ENCODE assay signal across 9 mouse cellular contexts in the genomic region with DNA sequence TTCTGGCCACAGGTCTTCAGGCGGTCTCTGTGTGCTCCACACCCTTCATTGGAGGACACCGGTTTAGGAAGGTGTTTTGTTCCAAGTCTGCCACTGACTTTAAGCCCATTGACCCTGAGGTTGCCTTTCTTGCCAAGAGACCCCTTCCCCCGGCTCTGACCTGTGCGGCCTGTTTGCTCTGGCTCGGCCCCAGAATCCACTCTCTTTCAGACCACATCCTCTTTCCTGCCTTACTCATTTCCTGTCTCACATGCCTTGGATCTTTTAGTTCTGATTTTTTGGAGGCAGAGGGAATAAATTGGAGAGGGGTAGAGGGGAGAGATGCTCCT. TPM values are rescaled to one million over a fixed set of nuclear protein-coding genes. Genes with fewer than 3 reads are reported as not detected.
DNase-seq lines count a peak whose midpoint lies in the region; ATAC-seq and TF ChIP-seq lines count a peak whose summit lies in the region.
"Had no signal": no experiment of that assay in that cellular context is flagged by ENCODE, and none has a peak within 500 bp of the region (broad histone marks: within the 10 kb centered on the region; RNA-seq: fewer than 3 reads in every experiment).

No protein-coding gene starts in this region.

- TF ChIP-seq POLR2A in olfactory bulb, adult 2 months (IDR thresholded peaks at IDR 0.05; ENCODE audit: insufficient read depth, low read depth, low read length): no peak

- H3K4me3 ChIP-seq in embryonic facial prominence, embryonic 15.5 days (replicated peaks): peak overlapping the region; percentile 90
- H3K4me3 ChIP-seq in hindbrain, embryonic 16.5 days (ENCODE audit: low read length): peak overlapping the region; percentile 87
- peak overlapping the region; percentile 75 for H3K4me3 ChIP-seq in liver, postnatal 0 days (ENCODE audit: low read depth, low read length)
- H3K4me3 ChIP-seq in olfactory bulb, adult 2 months (ENCODE audit: insufficient read depth, low read depth, low read length): peak overlapping the region; percentile 47

- WGBS in embryonic facial prominence, embryonic 15.5 days: 10% methylated on average over 5 of the region's 5 CpGs
- WGBS in hindbrain, embryonic 16.5 days: 12% methylated on average over 5 of the region's 5 CpGs
- WGBS in liver, postnatal 0 days (ENCODE audit: insufficient replicate concordance): 16% methylated on average over 5 of the region's 5 CpGs
- 10% methylated on average over 5 of the region's 5 CpGs for WGBS in olfactory bulb, adult 2 months

- H3K4me2 ChIP-seq in embryonic facial prominence, embryonic 15.5 days (replicated peaks): peak overlapping the region; percentile 63
- peak overlapping the region; percentile 63 for H3K4me2 ChIP-seq in hindbrain, embryonic 16.5 days (ENCODE audit: low read length)
- H3K4me2 ChIP-seq in liver, postnatal 0 days (ENCODE audit: low read depth, low read length): peak overlapping the region; percentile 72

- TF ChIP-seq EP300 in liver, postnatal 0 days (IDR thresholded peaks at IDR 0.05; ENCODE audit: low read depth): no peak

- peak overlapping the region; percentile 95 for H3K9ac ChIP-seq in embryonic facial prominence, embryonic 15.5 days
- peak overlapping the region; percentile 98 for H3K9ac ChIP-seq in hindbrain, embryonic 16.5 days (ENCODE audit: low read depth, low read length)
- peak overlapping the region; percentile 47; the same call in 1 of the 2 replicates for H3K9ac ChIP-seq in liver, postnatal 0 days (replicated peaks)

- H3K4me1 ChIP-seq in embryonic facial prominence, embryonic 15.5 days: peaks cover 56% of the 10 kb centered on the region
- H3K4me1 ChIP-seq in hindbrain, embryonic 16.5 days (ENCODE audit: control insufficient read depth, insufficient read depth, low read depth, low read length): peaks cover 61% of the 10 kb centered on the region
- peaks cover 46% of the 10 kb centered on the region for H3K4me1 ChIP-seq in liver, postnatal 0 days (ENCODE audit: insufficient read depth)
- H3K4me1 ChIP-seq in olfactory bulb, adult 2 months (ENCODE audit: control insufficient read depth, insufficient read depth, low read length): peaks cover 27% of the 10 kb centered on the region

- ATAC-seq in embryonic facial prominence, embryonic 15.5 days (ENCODE audit: insufficient number of reproducible peaks, low FRiP score, low TSS enrichment, low read depth): no peak
- no peak for ATAC-seq in hindbrain, embryonic 16.5 days
- ATAC-seq in liver, postnatal 0 days: peak; percentile 6; the same call in 1 of the 2 replicates
- ATAC-seq in megakaryocyte-erythroid progenitor cell, adult 5-6 weeks (replicated peaks; ENCODE audit: low FRiP score, low TSS enrichment, poor library complexity, severe bottlenecking): no peak

- peak; percentile 61 for DNase-seq in adrenal gland, postnatal 14 days
- DNase-seq in adrenal gland, adult 8-10 months: no peak
- peak; percentile 61 for DNase-seq in liver, postnatal 0 days
- DNase-seq in frontal cortex, postnatal 25 days (ENCODE audit: low spot score in 2 of 2): no peak

- peak overlapping the region; percentile 36 for H3K27ac ChIP-seq in embryonic facial prominence, embryonic 15.5 days (replicated peaks)
- peak overlapping the region; percentile 58 for H3K27ac ChIP-seq in hindbrain, embryonic 16.5 days (ENCODE audit: low read depth, low read length)
- H3K27ac ChIP-seq in liver, postnatal 0 days (ENCODE audit: low read depth): peak overlapping the region; percentile 87
- H3K27ac ChIP-seq in olfactory bulb, adult 2 months (ENCODE audit: insufficient read depth, low read depth, low read length): peak overlapping the region; percentile 41

- H3K9me3 ChIP-seq in embryonic facial prominence, embryonic 15.5 days (replicated peaks): no peaks in the 10 kb centered on the region
- H3K9me3 ChIP-seq in hindbrain, embryonic 16.5 days (ENCODE audit: control insufficient read depth, low read length): no peaks in the 10 kb centered on the region
- H3K9me3 ChIP-seq in liver, postnatal 0 days (ENCODE audit: low read length): no peaks in the 10 kb centered on the region

- H3K36me3 ChIP-seq in embryonic facial prominence, embryonic 15.5 days: peaks cover 3% of the 10 kb centered on the region; the same call in 1 of the 2 replicates
- H3K36me3 ChIP-seq in hindbrain, embryonic 16.5 days (ENCODE audit: control insufficient read depth, insufficient read depth, low read length): peaks cover 4% of the 10 kb centered on the region; the same call in 1 of the 2 replicates
- no peaks in the 10 kb centered on the region; the same call in 1 of the 2 replicates for H3K36me3 ChIP-seq in liver, postnatal 0 days (replicated peaks; ENCODE audit: insufficient read depth, low read length)

- TF ChIP-seq CTCF in liver, postnatal 0 days (IDR thresholded peaks at IDR 0.05; ENCODE audit: low read depth): no peak
- no peak for TF ChIP-seq CTCF in olfactory bulb, adult 2 months (IDR thresholded peaks at IDR 0.05; ENCODE audit: insufficient read depth, low read depth, low read length)

- no peaks in the 10 kb centered on the region for H3K27me3 ChIP-seq in embryonic facial prominence, embryonic 15.5 days
- no peaks in the 10 kb centered on the region for H3K27me3 ChIP-seq in hindbrain, embryonic 16.5 days (replicated peaks; ENCODE audit: control insufficient read depth, insufficient read depth, low read length)
- H3K27me3 ChIP-seq in liver, postnatal 0 days (ENCODE audit: insufficient read depth, low read length): no peaks in the 10 kb centered on the region

RNA-seq across cellular contexts. Expression of gene A3galt2, which starts 25.5 kb away (rescaled TPM):
- total RNA-seq in adrenal gland, postnatal 14 days (2021): 0.26 TPM in 2 replicates
- under 1 TPM; 0.14 to 0.34 (median 0.15) TPM for total RNA-seq in adrenal gland, adult 8-10 months (2022)
- polyA plus RNA-seq in embryonic facial prominence, embryonic 15.5 days (2015; fragmentation: Nextera tagmentation; extraction: Ambion mirVana): 0.12 and 0.15 TPM in 2 replicates
- 0.23 and 0.36 TPM in 2 replicates for polyA plus RNA-seq in hindbrain, embryonic 16.5 days (2015; fragmentation: Nextera tagmentation; extraction: Ambion mirVana)
- not detected in 2 replicates for polyA plus RNA-seq in liver, postnatal 0 days (2015; fragmentation: Nextera tagmentation; extraction: Ambion mirVana)
- polyA plus RNA-seq in olfactory bulb, adult 2 months (2012; ENCODE audit: insufficient read depth, insufficient read length, low replicate concordance, missing spikeins): not detected in 2 replicates
- total RNA-seq in megakaryocyte-erythroid progenitor cell, adult 5-6 weeks (2014; fragmentation: Nextera tagmentation): 0.31 TPM in 1 of 2 replicates, not detected in the other
- not detected in 2 replicates for total RNA-seq in megakaryocyte-erythroid progenitor cell, adult 5-6 weeks (2017)
- total RNA-seq: hematopoietic stem cell, adult 5-6 weeks had no signal

Comparison
In these comparisons a context has a peak if more than half of its experiments do, and no peak if none do; other contexts are left out.
1. DNase-seq: peak in adrenal gland, postnatal 14 days (single experiment) and liver, postnatal 0 days (single experiment); none in adrenal gland, adult 8-10 months (single experiment) and frontal cortex, postnatal 25 days (0 of 2).
2. H3K27ac ChIP-seq: peak in every context shown above with its lines; median percentile 87 in liver, postnatal 0 days; 58 in hindbrain, embryonic 16.5 days; 41 in olfactory bulb, adult 2 months; 36 in embryonic facial prominence, embryonic 15.5 days.
3. H3K9ac ChIP-seq: peak in every context shown above with its lines; median percentile 98 in hindbrain, embryonic 16.5 days; 95 in embryonic facial prominence, embryonic 15.5 days; 47 in liver, postnatal 0 days.
4. Peak in every context shown above with its lines, with median percentiles within 50 percentile points of each other: H3K4me2 ChIP-seq and H3K4me3 ChIP-seq.